Mouse (Mus musculus): Measurements from ENCODE around the gene Rgp1. TPM values are rescaled to one million over a fixed set of nuclear protein-coding genes. Genes with fewer than 3 reads are reported as not detected.
"Not testable (repeated sequence)": the region's sequence is repeated elsewhere in the genome, so short reads cannot be mapped to it uniquely, and the experiment has no call there.

Gene Rgp1
- total RNA-seq, 1 experiment from 2014 or later: 28.6 TPM

DNA sequence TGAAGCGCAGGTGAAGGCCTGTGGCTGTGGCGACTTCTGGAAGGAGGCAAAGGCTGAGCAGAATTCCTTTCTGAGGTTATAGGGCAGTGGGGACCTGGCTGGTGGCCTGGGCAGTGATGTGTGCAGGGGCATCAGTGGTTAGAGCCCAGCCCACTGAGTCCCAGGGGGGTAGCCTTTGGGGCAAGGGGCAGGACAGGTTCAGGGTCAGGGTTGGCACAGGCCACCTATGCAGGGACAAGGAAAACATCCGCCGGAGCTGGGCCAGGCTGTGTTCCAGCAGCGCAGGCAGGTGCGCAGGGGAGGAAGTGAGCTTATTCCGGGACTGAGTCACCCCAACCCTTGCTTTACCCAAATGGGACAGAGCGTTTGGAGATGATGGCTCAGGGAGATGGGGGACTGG, 7.9 kb downstream of the Rgp1 start:
- no peak for ATAC-seq (replicated peaks; ENCODE audit: insufficient number of reproducible peaks, low FRiP score, low TSS enrichment, poor library complexity, severe bottlenecking)

DNA sequence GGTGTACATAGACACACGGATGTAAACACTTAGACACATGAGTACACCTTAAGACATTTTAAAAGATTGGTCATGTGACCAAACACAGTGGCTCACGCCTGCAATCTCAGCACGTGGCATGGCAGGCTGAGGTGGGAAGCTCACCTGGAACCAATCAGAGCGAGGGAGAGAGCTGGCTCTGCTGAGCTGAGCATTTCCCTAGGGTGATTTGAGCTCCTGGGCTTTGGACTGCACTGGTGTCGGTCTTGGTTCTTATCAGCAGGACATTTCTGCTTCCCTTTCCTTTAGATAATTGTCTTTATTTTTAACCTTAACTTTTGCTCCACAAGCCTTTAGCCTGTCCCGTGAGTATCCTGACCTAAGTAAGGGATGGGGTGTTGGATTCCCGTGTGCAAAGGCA, 9.2 kb downstream of the Rgp1 start:
- no peak for ATAC-seq (replicated peaks; ENCODE audit: insufficient number of reproducible peaks, low FRiP score, low TSS enrichment, poor library complexity, severe bottlenecking)

DNA sequence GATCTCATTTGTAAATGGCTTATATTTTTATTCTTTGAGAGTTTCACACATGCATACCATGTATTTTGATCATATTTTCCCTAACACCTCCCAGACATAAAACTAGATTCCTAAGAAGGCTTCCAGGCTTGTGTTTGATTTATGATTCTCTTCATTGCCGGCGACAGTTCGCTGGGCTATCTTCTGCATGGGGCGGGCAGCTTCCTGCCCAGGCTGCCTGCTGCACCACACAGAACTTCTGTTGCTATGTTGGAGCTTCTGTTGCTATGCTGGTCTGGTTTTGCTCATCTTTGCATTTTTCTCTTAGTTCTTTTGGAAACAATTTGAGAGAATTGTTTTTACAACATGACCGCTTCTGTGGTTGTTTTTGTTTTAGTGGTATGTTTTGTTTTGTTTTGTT, 13.0 kb downstream of the Rgp1 start:
- no peak for ATAC-seq (replicated peaks; ENCODE audit: insufficient number of reproducible peaks, low FRiP score, low TSS enrichment, poor library complexity, severe bottlenecking)

DNA sequence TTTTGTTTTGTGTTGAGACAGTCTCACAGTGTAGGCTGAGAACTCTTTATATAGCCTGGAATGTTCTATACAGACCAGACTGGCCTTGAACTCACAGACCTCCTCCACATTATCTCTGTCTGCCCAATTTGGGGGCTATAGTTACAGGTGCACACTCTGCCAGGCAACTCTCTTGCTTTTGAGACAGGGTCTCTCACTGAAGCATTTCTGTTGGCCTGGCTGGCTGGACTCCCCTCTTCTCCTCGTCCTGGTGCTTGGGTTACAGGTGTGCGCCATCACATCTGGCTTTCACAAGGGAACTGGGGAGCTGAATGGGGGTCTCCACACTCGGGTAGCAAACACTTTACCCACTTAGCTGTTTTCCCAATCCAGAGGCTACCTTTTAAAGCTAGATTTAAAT, 13.4 kb downstream of the Rgp1 start:
- ATAC-seq (replicated peaks; ENCODE audit: insufficient number of reproducible peaks, low FRiP score, low TSS enrichment, poor library complexity, severe bottlenecking): no peak

DNA sequence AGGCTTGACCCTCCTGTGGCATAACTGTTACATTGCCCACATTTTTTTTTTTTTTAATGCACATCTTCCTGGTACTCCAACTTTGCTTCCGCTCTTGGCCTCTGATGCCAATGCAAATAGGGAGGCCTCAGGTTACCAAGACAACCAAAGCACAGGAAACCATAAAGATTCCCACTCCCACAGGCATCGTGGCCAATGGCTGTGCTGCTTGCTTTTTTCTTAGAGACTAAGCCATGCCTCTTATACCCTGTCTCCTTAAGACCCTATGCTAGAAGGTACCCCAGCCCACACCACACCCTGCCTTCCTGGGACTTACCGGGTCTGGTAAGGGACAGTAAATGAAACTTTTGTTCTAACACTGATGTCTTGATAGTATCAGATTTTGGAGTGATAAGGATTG, 14.9 kb downstream of the Rgp1 start:
- no peak for ATAC-seq (replicated peaks; ENCODE audit: insufficient number of reproducible peaks, low FRiP score, low TSS enrichment, poor library complexity, severe bottlenecking)

DNA sequence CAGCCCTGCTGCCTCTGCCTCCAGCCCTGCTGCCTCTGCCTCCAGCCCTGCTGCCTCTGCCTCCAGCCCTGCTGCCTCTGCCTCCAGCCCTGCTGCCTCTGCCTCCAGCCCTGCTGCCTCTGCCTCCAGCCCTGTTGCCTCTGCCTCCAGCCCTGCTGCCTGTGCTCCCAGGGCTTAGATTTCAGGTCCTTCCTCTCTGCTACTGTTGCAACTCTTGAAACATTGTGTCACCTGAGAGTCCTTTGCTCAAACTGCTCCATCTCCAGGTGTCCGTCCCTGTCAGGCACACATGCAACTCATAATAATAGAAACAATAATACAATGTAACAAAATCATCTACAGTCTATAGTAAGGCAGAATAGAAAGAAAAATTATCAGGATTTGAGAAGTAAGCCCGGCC, 18.1 kb downstream of the Rgp1 start:
- not testable (repeated sequence) for ATAC-seq (replicated peaks; ENCODE audit: insufficient number of reproducible peaks, low FRiP score, low TSS enrichment, poor library complexity, severe bottlenecking)

DNA sequence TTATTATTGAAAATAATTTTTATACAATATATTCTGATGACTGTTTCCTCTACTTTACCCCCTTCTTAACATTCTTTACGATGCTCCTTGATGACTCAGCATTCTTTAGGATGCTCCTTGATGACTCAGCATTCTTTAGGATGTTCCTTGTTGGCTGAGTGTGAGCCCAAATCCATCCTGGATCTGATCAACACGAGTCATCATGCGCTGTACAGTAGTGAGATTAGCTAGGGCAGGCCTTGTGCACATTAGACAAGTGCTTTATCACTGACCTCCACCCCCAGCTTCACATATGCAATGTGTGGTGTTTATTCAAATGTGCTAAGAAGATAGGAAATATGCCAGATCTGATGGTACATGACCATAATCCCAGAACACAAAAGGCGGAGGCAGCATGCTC, 19.7 kb downstream of the Rgp1 start:
- no peak for ATAC-seq (replicated peaks; ENCODE audit: insufficient number of reproducible peaks, low FRiP score, low TSS enrichment, poor library complexity, severe bottlenecking)

DNA sequence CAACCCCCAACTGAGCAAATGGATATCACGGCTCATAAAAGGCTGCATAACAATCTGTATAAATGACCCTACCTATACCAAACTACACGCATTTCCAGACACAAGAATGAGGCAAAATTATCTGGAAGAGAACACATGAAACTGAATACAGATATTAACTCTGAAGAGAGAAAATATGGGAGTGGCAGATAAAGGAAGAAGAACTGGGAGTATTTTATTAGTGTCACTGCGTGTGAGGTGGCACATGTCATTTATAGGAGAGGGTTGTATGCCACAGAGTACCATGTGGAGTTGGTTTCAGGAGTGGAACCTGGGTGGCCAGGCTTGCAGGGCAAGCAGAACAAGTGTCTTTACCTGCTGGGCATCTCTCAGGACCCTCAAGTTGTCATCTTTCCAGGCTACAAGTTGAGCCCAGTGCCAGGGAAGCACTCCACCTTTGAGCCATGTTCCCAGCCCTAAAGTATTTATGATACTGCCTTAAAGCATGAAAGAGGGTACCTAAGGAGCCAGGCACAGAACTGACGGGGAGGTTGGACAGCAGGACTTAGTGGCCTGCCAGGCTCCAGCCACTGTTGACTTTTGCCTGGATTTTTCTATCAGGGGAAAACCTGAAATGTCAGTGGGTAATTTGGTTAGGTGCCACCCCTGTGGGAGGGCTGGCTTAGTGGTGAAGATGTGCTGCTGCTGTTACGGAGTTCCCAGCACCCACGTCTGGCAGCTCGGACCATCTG, 20.3 kb downstream of the Rgp1 start:
- ATAC-seq (replicated peaks; ENCODE audit: insufficient number of reproducible peaks, low FRiP score, low TSS enrichment, poor library complexity, severe bottlenecking): no peak

DNA sequence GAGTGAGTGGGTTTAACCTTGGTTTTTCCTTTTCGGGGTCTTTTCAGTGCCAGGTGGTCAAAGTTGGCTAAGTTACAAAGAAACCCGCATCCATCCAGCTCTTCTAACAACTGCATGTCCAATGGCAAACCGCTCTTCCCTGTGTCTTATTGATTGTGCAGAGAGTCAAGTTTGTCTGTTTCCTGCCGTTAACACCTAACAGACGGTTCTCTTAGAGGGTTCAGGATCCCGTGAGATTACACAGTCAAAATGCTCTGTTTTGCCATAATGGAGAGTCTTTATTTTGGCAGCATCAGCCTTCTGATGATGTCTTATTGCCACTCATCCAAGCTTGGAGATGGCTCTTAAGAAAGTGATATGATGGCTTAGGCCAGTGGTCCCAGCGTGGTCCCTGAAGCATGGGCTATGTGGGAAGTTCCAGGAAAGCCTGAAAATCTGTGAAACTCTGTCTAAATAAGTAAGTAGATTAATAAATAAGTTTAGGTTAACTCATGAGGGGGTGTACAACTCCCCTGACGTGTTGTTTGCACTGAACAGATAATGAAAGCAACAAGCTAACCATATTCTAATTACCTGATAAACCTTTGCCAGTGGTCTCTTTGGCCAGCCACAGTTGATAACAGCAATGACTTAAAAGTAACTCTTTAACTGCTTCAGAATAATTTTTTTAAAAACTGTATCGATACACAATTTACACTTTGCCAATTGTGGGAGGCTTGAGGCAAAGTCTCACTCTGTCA, 21.9 kb downstream of the Rgp1 start:
- ATAC-seq (replicated peaks; ENCODE audit: insufficient number of reproducible peaks, low FRiP score, low TSS enrichment, poor library complexity, severe bottlenecking): no peak

DNA sequence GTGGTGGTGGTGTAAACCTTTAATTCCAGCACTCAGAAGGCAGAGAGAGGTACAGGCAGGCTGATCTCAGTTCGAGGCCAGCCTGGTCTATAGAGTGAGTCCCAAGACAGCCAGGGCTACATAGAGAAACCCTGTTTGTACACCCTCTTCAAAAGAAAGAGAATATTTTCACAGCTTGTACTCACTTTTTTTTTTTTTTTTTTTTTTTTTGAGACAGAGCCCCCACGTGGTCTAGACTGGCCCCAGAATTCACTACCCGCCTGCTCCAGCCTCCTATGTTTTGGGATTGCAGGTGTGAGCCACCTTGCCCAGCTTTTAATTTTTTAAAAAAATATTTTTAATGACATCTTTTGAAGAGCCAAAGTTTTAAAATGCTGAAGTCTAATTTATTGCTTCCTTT, 25.6 kb downstream of the Rgp1 start:
- ATAC-seq (replicated peaks; ENCODE audit: insufficient number of reproducible peaks, low FRiP score, low TSS enrichment, poor library complexity, severe bottlenecking): no peak

DNA sequence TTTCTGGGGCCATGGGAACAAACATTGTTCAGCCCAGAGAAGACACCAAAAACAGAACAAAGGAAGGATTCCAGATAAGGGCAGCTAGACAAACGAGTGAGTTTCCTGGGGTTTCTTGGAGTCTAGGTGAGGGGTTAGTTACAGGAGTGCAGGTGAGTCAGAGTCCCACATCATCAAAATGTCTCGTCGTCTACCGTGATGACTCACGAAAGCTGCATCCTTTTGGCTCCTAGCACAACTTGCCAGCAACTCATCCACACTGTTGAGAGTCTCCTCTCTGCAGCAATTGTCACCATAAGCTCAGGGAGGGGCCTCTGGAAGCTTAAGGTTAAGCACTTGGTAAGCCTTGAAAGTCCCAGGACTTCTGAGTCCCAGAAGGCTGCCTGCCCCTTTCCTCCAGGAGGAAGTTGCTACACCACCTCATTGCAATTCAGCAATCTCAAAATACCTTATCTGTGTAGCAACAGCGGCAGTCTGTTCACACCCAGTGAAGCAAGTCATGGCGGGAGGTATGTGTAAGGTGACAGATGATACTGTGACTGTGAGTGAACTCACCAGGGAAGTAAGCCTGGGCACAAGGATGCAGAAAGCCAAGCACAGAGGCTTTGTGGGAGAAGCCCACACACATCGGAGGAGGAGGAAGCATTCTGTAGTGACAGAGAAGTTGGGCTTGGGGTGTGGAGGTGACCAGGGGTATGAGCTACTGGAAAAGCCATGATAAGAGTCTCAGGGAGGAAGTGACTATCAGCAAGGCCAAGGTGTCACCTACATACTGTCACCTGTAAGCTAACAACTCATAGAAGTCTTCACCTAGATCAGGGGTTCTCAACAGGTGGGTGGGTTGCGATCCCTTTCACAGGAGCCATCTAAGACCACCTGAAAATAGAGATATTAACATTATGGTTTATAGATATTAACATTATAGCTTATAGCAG, 26.5 kb downstream of the Rgp1 start:
- no peak for ATAC-seq (replicated peaks; ENCODE audit: insufficient number of reproducible peaks, low FRiP score, low TSS enrichment, poor library complexity, severe bottlenecking)

DNA sequence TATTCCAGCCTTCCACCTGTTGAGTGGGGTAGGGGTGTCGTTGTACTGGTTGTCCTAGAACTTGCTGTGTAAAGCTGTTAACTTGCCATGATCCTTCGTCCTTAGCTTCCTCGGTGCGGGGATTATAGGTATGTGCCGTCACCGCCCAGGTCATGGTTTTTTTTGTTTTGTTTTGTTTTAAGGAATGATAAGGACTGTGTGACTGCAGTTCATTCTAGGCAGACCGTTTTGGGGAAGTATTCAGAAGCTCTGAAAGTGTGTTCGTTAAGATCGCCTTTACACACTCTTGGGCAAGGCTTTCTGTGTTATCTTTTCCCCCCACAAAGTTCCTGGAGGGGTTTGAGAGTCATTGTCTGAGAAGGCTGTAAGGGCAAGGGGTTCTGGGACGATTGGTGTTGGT, 34.0 kb downstream of the Rgp1 start:
- ATAC-seq (replicated peaks; ENCODE audit: insufficient number of reproducible peaks, low FRiP score, low TSS enrichment, poor library complexity, severe bottlenecking): no peak

DNA sequence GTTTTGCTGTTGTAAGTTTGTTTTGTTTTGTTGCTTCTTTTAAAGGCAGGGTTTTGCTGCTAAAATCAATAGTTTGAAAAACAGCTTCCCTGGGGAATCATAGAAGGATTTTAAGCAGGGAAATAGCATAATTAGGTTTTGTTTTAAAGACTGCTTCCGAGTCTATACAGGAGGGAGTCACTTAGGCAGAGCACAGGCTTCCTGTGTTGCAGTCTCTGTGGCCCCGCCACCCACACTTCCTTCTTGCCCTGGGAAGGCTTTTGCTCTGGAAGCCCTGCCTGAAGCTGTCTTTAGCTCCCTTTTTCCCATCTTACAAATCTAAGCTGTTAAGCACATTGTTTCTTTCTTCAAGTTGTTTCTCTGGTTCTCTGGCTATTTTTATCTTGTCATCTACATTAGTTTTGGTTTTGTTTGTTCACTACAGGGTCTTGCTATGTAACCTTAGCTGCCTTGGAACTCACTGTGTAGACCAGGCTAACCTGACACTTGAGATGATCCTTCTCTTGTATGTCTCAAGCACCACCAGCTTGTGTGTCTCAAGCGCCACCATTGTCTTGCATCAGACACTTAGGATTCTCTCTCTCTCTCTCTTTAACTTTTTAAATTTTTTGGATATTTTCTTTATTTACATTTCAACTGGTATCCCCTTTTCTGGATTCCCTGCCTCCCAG, 34.7 kb downstream of the Rgp1 start:
- no peak; the same call in 1 of the 2 replicates for ATAC-seq (replicated peaks; ENCODE audit: insufficient number of reproducible peaks, low FRiP score, low TSS enrichment, poor library complexity, severe bottlenecking)

DNA sequence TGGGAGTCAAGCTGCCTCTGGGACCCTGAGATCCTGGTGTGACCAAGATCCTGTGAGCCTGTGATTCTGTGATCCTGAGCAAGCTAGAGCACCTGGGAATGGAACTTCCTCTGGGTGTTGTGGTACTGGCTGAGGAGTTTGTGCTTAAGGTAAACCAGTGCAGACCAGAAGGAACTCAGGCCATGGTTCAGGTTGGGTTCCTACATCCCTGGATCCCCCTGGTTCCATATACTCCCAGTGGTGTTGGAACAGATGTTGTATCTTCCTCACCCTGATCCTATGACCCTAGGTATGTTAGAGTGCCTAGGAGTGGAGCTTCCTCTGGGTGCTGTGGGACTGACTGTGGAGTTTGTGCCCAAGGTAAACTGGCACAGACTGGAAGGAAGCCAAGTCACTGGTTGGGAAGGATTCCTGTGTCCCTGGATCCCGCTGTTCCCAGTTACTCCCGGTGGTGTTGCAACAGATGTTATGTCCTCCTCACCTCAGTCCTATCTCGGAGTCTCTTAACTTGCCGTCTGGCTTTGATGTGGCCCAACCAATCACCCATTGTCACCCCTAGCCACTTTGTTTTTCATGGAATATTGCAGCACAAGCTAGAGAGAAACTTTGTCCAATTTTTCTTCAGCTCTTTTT, 41.7 kb downstream of the Rgp1 start:
- no peak for ATAC-seq (replicated peaks; ENCODE audit: insufficient number of reproducible peaks, low FRiP score, low TSS enrichment, poor library complexity, severe bottlenecking)

DNA sequence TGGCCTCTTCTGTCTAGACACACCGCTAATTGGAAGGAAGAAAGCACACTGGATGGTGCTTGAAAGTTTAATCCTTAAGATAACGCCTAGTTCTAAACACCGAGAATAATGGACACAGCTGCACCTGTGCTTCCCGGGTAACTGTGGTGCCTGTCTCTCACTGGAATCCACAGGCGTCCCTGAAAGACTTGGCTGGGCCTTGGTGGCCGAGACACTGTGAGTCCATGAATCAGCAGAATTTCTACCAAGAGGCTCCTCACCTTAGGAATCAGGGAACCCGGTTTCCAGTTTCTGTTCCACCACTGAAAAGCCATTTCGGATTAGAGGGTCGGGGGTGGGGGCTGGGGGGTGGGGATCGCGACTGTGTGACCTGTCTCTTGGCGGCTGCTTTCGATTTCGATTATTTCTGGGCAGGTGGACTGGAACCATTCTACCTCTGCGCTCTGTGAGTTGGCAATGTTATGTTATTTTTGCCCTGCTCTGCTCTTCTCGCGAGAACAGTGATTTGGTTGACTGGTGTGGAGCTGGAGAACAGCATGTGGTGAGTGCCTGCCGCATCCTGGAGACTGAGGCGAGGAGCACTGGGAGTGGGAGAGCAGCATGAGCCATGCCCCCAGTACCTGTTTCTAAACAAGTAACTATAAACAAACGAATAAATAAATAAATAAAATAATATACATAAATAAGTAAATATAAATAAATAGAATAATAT, 50.7 kb downstream of the Rgp1 start:
- ATAC-seq (replicated peaks; ENCODE audit: insufficient number of reproducible peaks, low FRiP score, low TSS enrichment, poor library complexity, severe bottlenecking): no peak

DNA sequence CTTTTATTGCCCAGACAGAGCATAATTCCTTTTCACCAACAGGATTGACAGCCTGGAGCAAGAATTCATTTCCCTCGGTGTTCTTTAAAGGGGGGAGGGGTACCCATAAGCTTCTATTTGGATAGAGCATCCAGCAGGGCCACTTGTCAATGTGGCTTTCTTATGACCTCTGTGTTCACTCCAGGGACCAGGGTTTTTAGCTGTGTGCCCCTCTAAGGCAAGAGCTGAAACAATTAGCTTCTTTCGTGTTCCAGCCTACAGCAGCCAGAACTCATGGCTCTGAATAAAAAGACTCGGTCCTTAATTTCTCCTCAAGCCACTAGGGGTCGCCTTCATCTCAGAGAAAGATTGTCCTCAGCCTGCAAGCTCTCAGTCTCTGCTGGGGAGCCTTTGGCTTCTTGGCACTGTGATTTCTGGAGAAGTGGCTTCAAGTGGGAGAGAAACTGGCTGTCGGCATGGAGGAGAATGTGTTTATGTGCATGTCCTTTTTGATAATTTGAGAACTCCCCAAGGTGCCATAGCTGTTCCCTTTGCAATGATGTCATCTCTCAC, 51.6 kb downstream of the Rgp1 start:
- ATAC-seq (replicated peaks; ENCODE audit: insufficient number of reproducible peaks, low FRiP score, low TSS enrichment, poor library complexity, severe bottlenecking): peak; percentile 59; the same call in 1 of the 2 replicates

DNA sequence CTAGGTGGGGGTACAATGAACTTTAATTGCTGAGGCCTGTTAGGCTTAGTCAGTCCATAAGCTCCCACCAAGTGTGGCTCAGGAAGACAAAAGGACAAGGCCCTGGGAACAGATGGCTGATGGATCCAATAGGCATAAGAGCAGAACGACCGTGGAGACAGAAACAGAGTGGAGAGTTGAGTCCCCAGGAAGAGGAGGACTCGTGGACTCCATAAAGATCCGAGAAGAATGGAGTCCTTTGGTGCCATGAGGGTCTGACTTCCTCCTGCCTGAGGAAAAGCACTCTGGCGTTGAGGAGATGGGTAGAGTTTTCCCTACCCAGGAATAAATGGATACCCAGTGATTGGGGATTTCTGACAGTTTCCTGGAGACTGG, 52.1 kb downstream of the Rgp1 start:
- ATAC-seq (replicated peaks; ENCODE audit: insufficient number of reproducible peaks, low FRiP score, low TSS enrichment, poor library complexity, severe bottlenecking): no peak

Measured in monocyte, adult 5-6 weeks (primary cell).